Mouse (Mus musculus) WW6 (cell line): ENCODE results near the gene Stard13.

ENCODE experiments used
- DNase-seq: peaks from one replicate; pipeline ENCODE4 v3.0.0-alpha.2; 2013; ENCODE audit warnings: low read depth, low spot score

Gene Stard13

DNA sequence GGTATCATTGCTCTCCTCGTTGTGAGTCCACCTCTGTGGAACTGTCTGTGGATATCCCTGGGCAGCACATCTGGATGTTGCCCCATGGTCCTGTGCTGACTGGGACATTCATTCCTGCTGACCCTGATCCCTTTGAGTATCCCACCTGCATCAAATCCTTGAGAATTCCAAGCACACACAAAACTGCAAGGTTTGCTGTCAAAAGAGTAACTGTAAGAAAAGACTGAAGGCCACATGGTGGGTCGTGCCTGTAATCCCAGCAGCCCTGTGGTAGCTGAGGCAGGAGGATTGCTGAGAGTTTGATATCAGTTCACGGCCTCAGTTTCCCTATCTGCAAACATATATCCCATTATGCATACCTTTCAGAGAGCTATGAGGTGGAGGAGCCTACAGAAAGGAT is 126.8 kb downstream of the Stard13 start:
- no peak for DNase-seq

DNA sequence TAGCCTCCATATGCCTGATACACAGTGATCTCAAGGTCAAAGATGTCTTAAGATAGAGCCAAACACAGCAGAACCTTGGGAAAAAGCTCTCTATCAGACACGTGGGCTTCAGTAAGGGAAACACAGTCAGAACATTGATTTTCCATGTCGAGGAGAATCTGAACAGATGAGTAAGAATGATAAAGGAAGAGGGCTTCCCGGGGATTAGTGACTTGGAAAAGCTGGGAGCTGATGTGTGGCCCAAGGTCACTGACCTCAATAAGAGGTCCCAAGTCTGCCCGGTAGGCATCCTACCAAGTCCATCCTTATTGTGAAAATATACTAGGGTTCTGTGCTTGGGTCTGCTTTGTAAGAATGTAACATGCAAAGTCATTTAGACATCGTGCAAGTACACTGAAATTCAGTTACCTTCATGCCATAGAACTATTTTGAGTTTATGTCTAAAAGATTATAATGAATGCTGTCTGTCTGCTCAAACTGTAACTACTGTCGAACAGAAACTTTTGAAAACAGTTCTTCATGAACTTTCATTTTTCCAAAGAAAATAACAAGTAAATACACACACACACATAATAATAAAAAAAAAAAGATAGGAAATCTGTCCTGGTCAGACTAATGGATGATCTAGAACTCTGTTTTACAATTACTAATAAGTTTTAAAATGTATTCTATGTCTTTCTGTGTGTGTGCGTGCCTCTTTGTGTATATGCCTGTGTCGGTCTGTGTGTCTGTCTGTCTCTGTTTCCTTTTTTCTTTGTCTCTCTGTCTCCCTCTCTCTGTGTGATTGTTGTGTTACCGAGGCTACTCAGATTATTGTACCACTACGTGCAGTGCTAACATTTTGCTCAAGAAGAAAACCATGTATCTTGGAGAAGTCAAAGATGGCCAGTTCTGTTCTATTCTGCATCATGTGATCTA is 128.3 kb downstream of the Stard13 start:
- DNase-seq = no peak

DNA sequence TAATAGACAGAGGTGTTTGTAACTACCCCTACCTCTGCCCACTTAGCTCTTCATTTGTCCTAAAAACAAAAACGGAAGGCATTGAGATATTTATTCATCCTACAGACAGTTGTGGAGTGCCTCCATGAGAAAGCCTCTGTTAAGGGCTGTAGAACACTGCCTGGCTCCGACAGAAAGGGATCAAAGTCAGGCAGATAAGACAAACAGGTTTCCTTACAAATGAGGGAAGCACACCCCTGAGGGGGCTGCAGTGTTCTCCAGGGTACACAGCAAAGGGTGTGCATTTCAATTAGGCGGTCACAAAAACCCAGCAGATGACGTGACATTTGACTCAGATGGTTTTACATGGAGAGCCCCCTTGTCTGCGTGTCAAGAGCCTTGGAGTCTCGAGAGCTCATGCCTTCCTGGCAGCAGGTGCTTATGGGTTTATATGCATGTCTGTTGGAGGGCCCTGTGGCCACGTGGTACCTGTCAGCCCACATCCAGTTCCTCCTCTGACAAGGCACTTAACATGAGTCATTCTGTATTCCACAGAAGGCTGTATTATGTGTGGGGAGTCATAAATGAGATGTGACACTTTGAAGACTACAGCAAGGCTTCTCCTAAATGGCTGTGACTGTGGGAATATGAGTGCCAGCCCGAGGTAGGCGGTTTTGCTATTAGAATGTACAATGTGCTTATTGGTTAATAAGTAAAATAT is 129.1 kb downstream of the Stard13 start:
- no peak for DNase-seq

DNA sequence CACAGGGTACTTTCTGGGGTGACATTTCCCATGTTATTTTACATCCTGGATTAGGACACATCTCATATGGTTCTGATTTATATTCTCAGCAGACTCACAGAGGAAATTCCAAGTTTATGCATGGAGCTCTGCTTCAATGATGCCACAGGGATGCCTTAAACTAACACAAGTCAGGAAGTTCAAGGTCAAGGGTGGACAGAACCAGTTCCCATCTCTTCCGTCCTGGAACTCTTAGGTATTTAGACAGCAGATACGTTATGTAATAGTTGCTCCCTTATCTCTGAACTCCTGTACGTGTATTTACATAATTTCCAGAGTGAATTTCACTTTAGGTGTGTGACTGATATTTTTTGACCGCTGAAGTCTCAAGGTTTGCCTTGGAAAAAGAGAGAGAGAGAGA is 130.4 kb downstream of the Stard13 start:
- no peak for DNase-seq

DNA sequence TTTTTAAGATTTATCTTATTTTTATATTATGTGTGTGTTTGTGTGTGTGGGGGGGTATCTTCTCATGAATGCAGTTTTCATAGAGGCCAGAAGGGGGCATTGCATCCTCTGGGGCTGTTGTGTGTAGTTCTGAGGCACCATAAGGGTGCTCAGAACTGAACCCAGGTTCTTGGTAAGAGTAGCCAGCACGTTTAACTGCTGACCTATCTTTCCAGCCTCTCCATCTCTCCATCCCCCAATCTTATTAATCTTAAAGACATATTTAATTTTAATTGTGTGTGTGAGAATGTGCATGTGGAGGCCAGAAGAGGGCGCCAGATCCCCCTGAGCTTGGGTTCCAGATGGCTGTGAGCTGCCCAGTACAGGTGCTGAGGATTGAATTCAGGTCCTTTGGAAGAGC is 131.4 kb downstream of the Stard13 start:
- DNase-seq = no peak

DNA sequence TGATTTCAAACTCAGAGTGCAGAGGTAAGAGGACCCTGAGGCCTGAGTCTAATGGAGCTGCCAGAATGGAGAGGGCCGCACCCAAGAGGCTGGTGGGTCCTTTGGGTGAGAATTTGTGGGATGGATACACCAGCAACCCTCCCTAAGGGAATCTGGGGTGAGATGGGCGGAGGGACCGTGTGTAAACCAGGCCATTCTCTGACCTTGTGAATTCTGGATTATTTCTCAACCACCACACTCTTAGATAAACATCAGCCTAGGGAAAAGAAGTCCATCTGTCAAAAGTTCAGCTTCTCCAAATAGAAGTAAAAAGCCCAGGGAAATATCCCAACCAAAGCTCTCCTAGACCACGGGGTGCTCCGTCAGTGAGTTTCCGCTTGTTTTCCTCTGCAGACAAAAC is 137.6 kb downstream of the Stard13 start:
- DNase-seq = no peak

DNA sequence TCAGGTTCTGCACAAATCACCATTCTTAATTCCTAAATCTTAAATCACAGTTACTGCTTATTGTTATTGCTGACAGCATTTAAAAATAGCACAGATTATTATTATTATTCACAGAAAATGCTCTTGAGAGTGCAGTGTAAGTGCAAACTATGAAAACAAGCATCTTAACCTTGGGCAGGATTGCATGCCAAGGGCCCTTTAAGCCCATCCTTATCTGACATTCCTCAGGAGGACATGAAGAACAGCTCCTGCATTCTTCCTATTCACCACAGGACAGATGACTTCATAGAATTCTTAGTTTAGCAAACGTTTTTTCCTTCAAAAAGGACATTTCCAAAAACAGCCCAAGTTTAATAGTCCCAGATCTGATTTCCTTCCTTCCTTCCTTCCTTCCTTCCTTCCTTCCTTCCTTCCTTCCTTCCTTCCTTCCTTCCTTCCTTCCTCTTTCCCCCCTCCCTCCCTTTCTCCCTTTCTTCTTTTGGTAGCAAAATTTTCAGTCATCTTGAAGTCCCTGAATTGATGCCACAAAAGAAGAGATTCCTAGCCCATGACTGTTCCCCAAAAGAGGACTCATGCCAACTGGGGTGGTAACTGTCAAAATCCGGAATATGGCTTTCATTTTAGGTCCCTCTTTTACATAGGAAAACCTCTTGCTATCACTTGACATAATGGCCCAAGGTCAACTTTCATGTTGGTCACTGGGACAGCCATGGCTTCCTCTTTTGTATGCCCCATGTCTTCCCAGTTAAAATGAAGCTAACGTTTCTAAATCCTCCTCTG is 140.6 kb downstream of the Stard13 start:
- DNase-seq = no peak

DNA sequence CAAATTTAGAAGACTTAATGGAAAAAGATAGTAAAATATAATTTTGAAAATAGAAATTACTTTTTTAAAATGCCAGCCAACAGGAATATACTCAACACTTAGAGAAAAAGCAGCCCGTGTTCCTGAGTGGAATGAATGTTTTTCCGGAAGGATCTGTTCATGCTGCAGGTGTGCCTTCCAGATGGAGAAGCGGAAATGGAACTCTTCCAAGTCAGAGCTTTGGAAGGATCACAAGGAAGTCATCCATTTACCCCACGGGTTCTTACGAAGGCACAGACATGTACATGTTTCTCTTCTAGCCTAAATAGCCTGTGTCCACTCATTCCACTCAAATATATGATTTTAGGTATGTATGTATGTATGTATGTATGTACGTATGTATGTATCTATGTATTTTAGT is 142.6 kb downstream of the Stard13 start:
- DNase-seq = no peak

DNA sequence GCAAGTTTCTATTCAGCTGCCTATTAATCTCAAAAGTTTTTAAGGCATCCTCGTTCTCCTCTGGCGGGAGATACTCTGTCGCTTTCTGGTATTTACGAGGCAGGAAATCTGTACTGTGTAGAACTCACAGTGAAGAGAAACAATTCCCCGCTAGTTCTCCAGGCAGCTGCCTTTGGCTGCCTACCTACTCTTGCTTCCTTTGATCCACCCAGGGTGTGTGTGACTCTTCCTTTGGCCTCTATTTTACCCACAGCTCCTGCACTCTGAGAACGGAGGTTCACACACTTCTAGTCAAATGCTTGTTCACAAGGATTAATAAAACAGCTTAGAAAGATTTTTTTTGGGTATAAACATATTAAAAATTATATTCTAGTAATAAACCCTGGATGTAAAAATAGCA is 144.4 kb downstream of the Stard13 start:
- DNase-seq = no peak

DNA sequence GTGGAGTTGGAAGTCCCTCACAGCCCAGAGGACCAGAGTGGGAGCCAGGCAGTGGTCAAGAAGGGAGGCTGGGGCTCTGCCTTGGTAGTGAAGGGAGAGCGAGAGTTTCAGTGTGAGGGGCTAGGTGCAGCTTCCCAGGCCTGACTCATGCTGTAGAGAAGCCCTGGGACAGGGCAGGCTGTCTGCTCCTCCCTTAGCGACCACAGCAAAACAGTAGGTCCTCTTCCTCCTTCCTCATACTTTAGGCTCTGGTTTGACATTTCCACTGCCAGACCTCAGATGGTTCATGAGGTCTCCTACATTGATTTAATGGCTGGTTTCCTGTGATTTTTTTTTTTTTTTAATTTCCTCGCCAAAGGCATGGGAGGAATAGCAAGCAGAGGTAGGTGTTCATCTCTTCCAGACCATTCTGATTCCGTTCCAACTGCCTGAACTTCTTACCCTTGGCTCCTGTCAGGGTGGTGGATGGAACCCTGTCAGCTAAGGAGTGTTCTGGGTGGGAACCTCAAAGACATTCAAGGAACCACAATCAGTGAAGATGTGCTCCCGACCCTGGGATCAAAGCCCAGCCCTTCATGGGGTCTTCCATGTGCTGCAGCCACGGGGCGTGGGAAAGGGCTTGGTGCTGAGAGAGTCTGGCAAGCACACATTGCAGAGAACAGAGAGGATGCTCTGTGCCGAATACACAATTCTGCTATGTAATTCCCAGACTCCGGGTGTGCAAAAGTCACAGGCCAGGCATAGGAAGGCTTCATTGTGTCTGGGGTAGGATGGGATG is 147.0 kb downstream of the Stard13 start:
- DNase-seq = no peak

DNA sequence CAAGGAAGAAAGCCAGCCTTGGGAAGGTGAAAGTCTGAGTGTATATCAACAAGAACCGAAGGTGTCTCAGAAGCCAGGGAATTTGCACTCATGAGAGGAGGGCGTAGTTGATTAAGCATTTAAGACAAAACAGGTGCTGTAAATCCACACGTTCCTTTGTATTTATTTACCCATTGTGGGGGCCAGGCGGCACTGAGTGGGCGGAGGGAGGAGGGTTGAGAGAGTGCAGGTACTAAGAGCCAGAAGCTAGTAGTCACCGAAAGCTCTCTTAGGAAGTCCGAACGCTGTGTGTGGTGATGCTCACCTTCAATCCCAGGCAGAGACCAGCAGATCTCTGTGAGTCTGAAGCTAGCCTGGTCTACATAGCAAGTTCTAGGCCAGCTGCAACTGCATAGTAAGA is 147.9 kb downstream of the Stard13 start:
- DNase-seq = no peak

DNA sequence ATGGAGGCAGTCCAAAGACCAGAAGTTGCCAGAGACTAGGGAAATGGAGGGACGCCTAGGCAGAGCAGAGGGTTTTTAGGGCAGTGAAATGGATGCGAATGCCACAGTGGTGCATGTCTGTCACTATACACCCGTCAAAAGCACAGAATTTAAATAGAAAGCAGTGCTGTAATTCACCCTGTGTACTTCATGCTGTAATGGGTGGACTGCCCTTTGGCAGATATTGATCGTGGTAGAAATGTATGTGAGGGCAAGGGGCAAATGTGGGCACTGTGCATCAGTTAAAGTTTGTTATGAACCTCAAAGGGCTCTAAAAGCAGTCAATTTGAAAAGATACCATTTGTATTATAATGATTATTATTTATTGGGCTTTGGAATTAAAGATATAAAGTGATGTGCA is 153.4 kb downstream of the Stard13 start:
- no peak for DNase-seq

DNA sequence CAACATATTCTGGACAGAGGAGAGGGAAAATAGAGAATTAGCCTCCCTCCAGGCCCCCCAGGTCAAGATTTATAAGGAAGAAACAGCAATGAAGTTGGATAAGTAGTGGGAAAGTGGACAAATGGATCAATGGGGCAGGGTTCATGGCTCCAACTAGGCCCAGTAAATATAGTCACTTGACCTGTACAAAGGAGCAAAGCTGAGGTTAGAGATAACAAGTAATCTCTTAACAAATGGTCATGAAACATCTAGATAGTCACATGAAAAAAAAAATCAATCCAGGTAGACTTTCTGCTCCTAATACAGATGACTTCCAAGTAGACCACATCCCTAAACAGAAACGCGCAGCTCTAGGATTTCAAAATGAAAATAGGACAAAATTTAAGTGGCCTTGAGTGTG is 155.7 kb downstream of the Stard13 start:
- no peak for DNase-seq

DNA sequence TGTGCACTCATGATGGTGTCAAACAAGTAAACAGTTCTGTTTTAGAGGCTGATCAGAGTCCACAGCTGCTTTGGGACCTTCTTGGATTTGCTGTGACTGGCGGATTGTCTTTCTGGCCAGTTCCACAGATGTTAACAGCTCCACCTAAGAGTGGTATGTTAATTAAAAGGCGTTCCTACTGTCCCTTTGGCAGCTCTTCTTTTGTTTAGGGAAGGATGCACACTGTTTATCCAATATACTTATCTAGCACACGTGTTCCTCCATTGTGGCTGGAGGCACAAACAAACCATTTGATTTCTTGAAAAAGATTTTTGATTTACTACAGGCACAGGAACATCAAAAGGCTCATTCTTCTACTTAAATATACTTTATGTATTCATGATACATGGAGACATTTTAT is 156.7 kb downstream of the Stard13 start:
- no peak for DNase-seq

DNA sequence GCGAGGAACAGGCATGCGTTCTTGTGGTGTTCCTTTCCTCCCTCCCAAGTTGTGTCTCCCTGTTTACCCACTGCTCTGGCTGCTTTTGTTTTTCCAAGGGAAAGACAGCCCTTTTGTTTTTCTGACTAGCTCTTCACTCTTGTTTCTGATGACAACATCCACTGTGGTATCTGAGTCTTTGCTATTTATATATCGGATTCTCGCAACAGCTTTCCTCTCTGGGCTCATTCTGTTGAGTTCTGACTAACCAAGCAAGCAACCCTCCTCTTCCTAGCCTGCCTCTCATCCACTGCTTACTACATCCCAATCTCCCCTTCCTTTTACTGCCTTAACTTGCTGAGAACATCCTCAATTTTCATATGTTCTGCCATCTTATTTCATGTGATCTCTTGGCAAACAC is 159.4 kb downstream of the Stard13 start:
- no peak for DNase-seq

DNA sequence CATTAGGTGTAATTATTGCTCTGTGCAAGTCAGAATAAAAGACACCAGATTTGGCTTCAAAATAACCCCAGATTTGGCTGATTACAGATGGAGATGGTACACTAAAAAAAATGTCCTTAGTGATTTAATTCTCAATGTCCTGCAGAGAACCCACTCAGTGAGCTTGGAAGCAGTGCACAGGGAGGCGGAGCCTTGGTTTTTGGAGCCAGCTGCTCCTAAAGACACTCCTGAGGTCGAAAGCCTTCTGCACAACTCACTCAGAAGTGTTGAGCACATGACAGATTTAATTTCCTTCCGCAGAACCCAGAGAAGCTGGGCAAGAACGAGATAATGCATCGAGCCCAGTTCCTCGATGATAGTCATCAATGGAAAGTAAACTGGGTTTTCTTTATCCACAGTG is 162.2 kb downstream of the Stard13 start:
- no peak for DNase-seq

DNA sequence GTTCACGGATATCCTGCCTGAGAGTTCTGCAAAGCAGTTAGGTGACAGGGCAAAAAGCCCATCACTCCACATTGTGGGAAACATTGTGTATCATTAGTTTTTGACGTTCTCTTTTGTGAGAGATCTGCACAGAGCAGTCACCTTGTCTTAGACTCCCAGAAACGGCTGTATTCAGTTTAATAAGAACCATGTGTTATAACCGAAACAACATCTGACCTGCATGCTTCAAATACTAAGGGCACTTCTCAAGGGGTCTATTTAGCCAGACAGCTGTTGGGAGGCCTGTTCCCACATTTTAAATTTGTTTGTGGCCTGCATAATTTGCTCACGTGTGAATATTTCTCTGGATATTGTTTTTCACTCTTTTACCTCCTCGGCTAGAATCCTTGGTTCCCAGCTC is 162.7 kb downstream of the Stard13 start:
- no peak for DNase-seq

DNA sequence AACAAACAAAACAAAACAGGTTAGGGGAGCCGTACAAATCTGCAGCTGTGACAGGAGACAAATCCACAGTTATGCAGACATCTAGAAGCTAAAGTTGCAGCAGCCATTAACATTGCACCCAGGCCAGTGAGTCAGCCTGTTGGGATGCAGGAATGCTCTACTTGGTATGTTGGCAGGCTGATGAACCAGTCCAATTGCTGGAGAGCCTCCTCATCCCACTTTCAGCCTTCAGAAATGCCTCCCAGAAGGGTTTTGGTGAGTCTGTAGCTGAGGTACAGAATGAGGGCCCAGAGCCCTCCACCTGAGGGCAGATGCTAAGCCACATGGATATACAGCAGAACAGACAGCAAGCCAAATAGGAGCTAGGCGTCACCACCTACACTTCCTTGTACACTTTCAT is 164.1 kb downstream of the Stard13 start:
- no peak for DNase-seq

DNA sequence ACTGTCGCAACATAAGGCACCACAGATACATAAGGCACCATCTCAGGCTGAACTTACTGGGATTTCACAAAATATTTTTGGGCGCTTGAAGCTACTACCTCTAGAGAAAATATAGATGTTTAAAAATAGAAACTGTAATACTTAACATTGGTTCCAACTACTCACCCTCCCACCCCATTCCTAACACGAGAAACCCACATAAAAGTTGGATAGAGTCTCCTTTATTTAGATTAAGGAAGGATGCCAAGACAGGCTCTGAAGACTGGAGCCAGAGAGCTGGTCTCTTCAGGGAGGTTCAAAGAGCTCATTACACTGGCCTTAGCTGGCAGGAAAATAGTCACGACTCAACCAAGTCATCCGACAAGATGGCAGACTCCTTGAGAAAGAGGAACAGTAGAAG is 167.6 kb downstream of the Stard13 start:
- DNase-seq = no peak

DNA sequence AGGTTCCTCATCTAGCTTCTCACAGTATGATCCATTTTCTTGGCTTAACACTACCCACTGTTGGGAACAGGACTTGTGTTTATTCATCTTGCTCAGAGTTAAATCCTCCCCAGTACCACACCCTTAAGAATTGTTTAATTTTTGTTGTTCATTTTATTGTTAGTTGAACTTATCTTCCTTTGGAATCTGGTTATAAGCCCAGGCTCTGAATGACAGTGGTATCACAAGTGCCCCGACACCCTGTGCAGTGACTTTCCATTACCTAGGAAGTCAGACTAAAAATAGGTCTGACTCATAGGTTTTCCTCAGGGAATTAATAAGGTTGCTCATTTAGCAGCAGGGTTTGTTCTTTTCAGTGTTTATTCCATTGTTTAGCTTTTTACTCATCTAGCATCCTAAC is 168.4 kb downstream of the Stard13 start:
- no peak for DNase-seq

DNA sequence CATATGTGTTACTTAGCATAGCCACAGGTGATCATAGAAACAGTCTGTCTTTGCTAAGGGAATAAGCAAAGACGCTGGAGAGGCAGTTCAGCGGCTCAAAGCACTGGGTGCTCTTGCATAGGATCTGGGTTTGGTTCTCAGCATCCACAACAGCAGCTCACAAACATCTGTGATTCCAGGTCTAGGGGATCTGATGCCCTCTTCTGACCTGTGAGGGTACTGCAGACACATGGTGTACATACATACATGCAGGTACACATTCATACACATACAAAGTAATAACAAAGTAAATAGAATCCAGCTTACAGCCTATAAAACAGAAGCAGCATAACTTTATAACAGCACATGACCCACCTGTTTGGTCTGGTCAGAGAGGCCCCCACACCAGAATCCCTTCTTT is 171.7 kb downstream of the Stard13 start:
- DNase-seq = no peak

DNA sequence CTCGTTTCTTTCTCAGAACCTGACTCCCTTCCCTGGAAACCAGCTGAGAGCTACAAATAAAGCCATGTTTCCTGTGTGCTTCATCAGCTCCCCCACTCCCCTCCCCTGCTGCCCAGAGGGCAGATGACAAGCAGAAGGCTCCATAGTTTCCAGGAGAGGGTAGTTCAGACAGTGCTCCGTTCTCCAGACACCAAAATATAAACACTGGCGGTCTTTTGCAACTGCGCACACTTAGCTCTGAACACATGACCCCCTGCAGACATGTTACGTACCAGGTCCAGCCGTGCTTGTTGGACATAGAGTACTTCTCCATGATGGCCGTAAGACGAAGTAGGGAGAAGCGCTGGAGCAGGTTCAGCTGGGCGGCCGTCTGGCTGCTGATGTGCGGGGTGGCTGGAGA is 173.2 kb downstream of the Stard13 start:
- no peak for DNase-seq
